Mouse (Mus musculus) midbrain, embryonic 16.5 days (tissue): ENCODE results near the gene Lyrm7. TPM values are rescaled to one million over a fixed set of nuclear protein-coding genes. Genes with fewer than 3 reads are reported as not detected.

Experiments
- ATAC-seq: fragments of 200-750 bp; cut with Nextera tagmentation; 2 replicates; pipeline ENCODE4 v1.8.0; 2017; ENCODE audit warnings: moderate TSS enrichment
- H3K27ac ChIP-seq: fragments of 300-500 bp; sonication (generic); 2 replicates; pipeline ENCODE4 v1.5.1; 2014; ENCODE audit warnings: mild to moderate bottlenecking, low read length, mixed read lengths
- H3K27me3 ChIP-seq: fragments of 300-500 bp; sonication (generic); 2 replicates; pipeline ENCODE4 v1.6.1; 2014; ENCODE audit warnings: low read depth, low read length, mixed read lengths; ENCODE audit not compliant: control insufficient read depth, insufficient read depth
- H3K36me3 ChIP-seq: fragments of 300-500 bp; sonication (generic); 2 replicates; pipeline ENCODE4 v1.6.1; 2014; ENCODE audit warnings: mild to moderate bottlenecking, low read length, moderate library complexity, mixed read lengths; ENCODE audit not compliant: control insufficient read depth, insufficient read depth
- H3K4me1 ChIP-seq: fragments of 300-500 bp; sonication (generic); 2 replicates; pipeline ENCODE4 v1.6.1; 2014; ENCODE audit warnings: mild to moderate bottlenecking, low read length, mixed read lengths; ENCODE audit not compliant: control insufficient read depth, insufficient read depth
- H3K4me2 ChIP-seq: fragments of 300-500 bp; sonication (generic); 2 replicates; pipeline ENCODE4 v1.6.1; 2014; ENCODE audit warnings: mild to moderate bottlenecking, low read length, mixed read lengths
- H3K4me3 ChIP-seq: fragments of 300-500 bp; sonication (generic); 2 replicates; pipeline ENCODE4 v1.5.1; 2014; ENCODE audit warnings: low read depth, mild to moderate bottlenecking, low read length, moderate library complexity, mixed read lengths
- H3K9ac ChIP-seq: fragments of 300-500 bp; sonication (generic); 2 replicates; pipeline ENCODE4 v1.6.1; 2014; ENCODE audit warnings: low read depth, low read length, mixed read lengths
- H3K9me3 ChIP-seq: fragments of 300-500 bp; sonication (generic); replicated peaks from 2 replicates; pipeline ENCODE4 v1.6.1; 2014; ENCODE audit warnings: mild to moderate bottlenecking, low read length, mixed read lengths; ENCODE audit not compliant: control insufficient read depth, poor library complexity, severe bottlenecking
- WGBS: fragments of 180-500 bp; shearing (Covaris S2); extraction: QIAGEN DNeasy Blood & Tissue Kit; methylation state at CpG from one replicate; pipeline ENCODE4 v1.1.7; 2014; 5-methylcytosine and 5-hydroxymethylcytosine counted together
- polyA plus RNA-seq: library from polyadenylated mRNA; unstranded; fragments of >200 nt; fragmentation: Nextera tagmentation; extraction: Ambion mirVana; gene quantifications from 2 replicates; pipeline ENCODE4 v1.2.1, GENCODE M21; 2015

Lyrm7 gene
- polyA plus RNA-seq, 1 experiment from 2014 or later = 10.5 TPM

DNA sequence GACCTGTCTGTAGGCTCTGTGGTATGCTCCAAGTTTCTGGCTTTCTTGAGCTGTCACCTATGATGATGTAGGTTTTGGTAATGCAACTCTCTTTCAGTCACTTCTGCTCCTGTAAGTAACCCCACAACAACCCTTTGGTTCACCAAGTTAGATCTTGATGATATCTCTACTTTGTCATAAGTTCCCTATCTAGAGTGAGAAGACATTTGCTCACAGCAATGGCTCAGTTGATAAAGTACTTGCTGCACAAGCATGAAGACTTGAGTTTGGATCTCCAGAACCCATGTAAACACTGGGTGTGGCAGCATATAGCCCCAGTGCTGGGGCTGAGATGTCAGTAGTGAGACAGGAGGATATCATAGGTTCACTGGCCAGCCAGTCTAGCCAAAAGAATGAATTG, 45.1 kb downstream of the Lyrm7 start:
- Histone ChIP-seq H3K4me3 (no peak overlapping the region), H3K27me3 (no peaks in the 10 kb centered on the region), H3K9ac (no peak overlapping the region), H3K9me3 (no peaks in the 10 kb centered on the region), H3K36me3 (no peaks in the 10 kb centered on the region), H3K4me1 (peaks cover 2% of the 10 kb centered on the region; the same call in 1 of the 2 replicates), H3K27ac (no peak overlapping the region), H3K4me2 (no peak overlapping the region)
- ATAC-seq = no peak

DNA sequence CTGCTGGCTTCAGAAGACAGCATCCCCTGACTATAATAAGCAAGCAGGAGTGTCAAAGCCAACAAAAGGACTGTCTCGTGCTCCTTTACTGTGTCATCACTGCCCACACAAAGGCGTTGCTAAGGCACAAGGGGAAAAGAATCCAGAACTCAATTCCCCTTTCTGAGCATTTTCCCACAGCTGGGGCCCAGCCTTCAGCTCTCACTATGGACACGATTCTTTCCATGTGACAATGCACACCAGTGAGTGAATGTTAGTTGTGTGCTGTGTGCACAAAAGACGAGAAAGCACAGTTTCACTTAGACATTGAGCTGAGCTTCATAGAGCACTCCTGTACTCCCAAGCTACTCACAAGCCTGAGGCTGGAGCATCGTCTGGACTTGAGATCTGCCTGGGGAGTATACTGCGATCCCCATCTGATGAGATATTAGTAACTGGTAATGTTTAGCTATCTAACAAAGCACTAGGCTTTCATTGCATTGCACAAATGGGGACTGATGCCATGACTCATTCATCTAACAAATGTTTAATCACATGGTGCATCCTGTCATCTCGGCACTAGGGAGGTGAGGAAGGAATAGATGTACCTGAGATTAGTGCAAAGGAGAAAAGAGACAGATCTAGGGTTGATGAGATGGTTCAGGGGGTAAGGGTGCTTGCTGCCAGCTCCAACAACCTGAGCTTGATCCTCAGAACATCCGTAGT, 47.8 kb downstream of the Lyrm7 start:
- peaks cover 2% of the 10 kb centered on the region; the same call in 1 of the 2 replicates for H3K4me1 ChIP-seq
- ATAC-seq = peak; percentile 58; the same call in 1 of the 2 replicates
- H3K36me3 ChIP-seq = no peaks in the 10 kb centered on the region
- WGBS = 19% methylated on average over 8 of the region's 8 CpGs
- no peak overlapping the region for H3K27ac ChIP-seq
- H3K4me2 ChIP-seq = no peak overlapping the region
- no peaks in the 10 kb centered on the region for H3K27me3 ChIP-seq
- H3K9me3 ChIP-seq = no peaks in the 10 kb centered on the region
- H3K4me3 ChIP-seq = no peak overlapping the region
- H3K9ac ChIP-seq = no peak overlapping the region

DNA sequence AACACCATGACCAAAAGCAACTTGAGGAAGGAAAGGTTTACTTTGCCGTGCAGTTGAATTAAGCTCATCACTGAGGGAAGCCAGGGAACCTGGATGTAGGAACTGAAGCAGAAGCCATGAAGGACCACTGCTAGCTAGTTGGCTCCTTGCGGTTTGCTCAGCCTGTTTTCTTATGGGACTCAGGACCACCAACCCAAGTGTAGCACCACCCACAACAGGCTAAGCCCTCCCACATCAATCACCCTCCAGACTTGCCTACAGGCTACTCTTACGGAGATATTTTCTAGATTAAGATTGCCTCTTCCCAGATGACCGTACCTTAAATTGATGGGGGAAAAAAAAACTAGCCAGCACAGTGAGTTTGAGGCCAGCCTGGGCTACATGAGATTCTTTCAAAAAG, 48.4 kb downstream of the Lyrm7 start:
- no peak overlapping the region for H3K27ac ChIP-seq
- no peaks in the 10 kb centered on the region for H3K36me3 ChIP-seq
- no peaks in the 10 kb centered on the region for H3K27me3 ChIP-seq
- WGBS = 26% methylated on average over 4 of the region's 4 CpGs
- no peaks in the 10 kb centered on the region for H3K9me3 ChIP-seq
- no peak overlapping the region for H3K9ac ChIP-seq
- peaks cover 2% of the 10 kb centered on the region; the same call in 1 of the 2 replicates for H3K4me1 ChIP-seq
- H3K4me2 ChIP-seq = no peak overlapping the region
- no peak for ATAC-seq
- H3K4me3 ChIP-seq = no peak overlapping the region

DNA sequence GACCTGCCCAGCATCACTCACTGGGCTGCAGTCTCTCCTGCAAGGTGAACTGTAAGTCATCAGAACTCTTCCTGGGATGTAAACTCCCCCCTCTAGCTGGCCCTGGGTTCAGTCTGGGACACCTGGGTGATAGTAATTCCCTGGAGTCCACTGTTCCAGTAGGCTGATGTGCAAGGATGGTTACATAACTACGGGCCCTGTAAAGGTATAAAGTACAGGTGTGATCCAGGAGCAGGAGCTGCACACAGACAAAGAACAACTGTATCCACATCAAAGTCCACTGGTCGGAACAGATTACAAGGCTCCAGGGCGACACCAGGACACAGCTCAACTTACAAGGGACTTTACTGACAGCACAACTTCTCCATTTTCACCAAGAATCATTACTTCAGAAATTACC, 49.7 kb downstream of the Lyrm7 start:
- H3K27me3 ChIP-seq = no peaks in the 10 kb centered on the region
- H3K4me2 ChIP-seq = no peak overlapping the region
- H3K9ac ChIP-seq = no peak overlapping the region
- 85% methylated on average over 3 of the region's 3 CpGs for WGBS
- no peak overlapping the region for H3K4me3 ChIP-seq
- no peak for ATAC-seq
- H3K4me1 ChIP-seq = peaks cover 2% of the 10 kb centered on the region; the same call in 1 of the 2 replicates
- no peaks in the 10 kb centered on the region for H3K9me3 ChIP-seq
- H3K27ac ChIP-seq = no peak overlapping the region
- no peaks in the 10 kb centered on the region for H3K36me3 ChIP-seq

DNA sequence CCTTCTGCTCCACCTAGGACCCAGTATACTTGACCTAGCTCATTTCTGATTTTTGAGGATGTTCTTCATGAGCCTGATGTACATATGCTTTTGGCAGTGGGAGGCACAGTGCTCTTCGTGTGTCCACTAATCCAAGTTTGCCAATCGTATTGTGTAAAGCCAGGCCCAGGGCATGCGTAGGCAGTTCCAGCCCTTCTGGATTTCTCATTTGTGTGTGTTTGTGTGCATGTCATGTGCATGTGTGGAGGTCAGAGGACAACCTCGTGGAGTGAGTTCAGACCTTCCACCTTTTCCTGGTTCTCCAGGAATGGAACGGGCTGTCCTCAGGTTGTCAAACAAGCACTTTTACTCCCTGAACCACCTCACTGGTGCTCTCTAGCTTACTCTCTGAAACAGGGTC, 51.1 kb downstream of the Lyrm7 start:
- WGBS = 90% methylated on average over 5 of the region's 5 CpGs
- Histone ChIP-seq H3K36me3 (no peaks in the 10 kb centered on the region), H3K4me3 (no peak overlapping the region), H3K9me3 (no peaks in the 10 kb centered on the region), H3K4me1 (peaks cover 2% of the 10 kb centered on the region; the same call in 1 of the 2 replicates), H3K9ac (no peak overlapping the region), H3K27ac (no peak overlapping the region), H3K4me2 (no peak overlapping the region), H3K27me3 (no peaks in the 10 kb centered on the region)
- no peak for ATAC-seq

DNA sequence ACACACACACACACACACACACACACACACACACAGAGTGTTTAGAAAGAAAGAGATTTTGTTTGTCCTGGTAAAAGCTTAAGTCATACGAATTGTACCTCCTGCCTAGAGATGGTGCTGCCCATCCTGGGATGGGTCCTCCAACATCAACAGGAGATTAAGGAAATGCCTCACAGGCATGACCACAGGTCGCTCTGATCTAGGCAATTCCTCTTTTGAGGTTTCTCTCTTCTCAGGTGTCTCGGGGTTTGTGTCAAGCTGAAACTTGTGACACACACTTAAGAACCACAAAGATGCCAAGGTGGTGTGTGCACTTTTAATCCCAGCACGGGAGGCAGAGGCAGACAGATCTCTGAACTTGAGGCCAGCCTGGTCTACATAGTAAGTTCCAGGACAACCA, 52.5 kb downstream of the Lyrm7 start:
- no peak overlapping the region for H3K9ac ChIP-seq
- no peak overlapping the region for H3K4me3 ChIP-seq
- H3K36me3 ChIP-seq = no peaks in the 10 kb centered on the region
- H3K27ac ChIP-seq = no peak overlapping the region
- ATAC-seq = no peak
- H3K4me2 ChIP-seq = no peak overlapping the region
- WGBS = 94% methylated on average over 4 of the region's 4 CpGs
- H3K4me1 ChIP-seq = peaks cover 2% of the 10 kb centered on the region; the same call in 1 of the 2 replicates
- no peaks in the 10 kb centered on the region for H3K9me3 ChIP-seq
- H3K27me3 ChIP-seq = no peaks in the 10 kb centered on the region

DNA sequence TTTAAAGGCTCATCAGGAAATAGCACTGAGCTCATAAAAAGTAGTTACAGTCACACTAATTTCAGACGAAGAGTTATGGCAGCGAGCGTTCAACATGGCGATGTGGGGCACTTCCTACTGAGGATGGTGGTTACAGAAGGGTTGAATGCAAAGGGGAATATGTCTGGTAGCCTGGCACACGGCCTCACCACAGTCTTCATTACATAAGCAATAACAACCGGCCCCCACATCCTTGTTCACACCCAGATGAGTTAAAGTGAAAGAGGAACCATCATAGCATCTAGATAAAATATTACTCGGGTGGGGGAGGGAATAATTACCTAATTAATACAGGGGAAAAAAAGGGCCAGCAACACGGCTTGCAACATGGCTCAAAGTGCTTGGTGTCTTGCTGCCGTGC, 53.0 kb downstream of the Lyrm7 start:
- no peaks in the 10 kb centered on the region for H3K36me3 ChIP-seq
- H3K4me1 ChIP-seq = no peaks in the 10 kb centered on the region; the same call in 1 of the 2 replicates
- no peaks in the 10 kb centered on the region for H3K9me3 ChIP-seq
- H3K4me2 ChIP-seq = no peak overlapping the region
- H3K27me3 ChIP-seq = no peaks in the 10 kb centered on the region
- no peak for ATAC-seq
- H3K27ac ChIP-seq = no peak overlapping the region
- H3K4me3 ChIP-seq = no peak overlapping the region
- H3K9ac ChIP-seq = no peak overlapping the region
- WGBS = 87% methylated on average over 9 of the region's 9 CpGs

DNA sequence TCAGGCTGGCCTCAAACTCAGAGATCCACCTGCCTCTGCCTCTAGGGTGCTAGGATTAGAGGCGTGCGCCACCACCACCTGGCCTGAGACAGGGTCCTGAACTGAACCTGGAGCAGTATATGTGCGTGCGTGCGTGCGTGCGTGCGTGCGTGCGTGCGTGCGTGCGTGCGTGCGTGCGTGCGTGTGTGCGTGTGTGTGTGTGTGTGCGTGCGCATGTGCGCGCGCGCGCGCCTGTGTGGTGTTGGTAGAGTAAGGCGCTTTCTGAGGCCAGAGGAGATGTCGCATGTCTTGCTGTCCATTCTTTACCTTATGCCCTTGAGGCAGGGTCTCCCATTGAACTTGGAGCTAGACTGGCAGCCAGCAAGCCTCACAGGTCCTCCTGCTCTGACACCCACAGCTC, 53.8 kb downstream of the Lyrm7 start:
- no peak overlapping the region for H3K27ac ChIP-seq
- no peak overlapping the region for H3K4me2 ChIP-seq
- H3K4me1 ChIP-seq = no peaks in the 10 kb centered on the region
- 84% methylated on average over 28 of the region's 28 CpGs for WGBS
- H3K36me3 ChIP-seq = no peaks in the 10 kb centered on the region
- H3K27me3 ChIP-seq = no peaks in the 10 kb centered on the region
- no peak overlapping the region for H3K9ac ChIP-seq
- no peak overlapping the region for H3K4me3 ChIP-seq
- no peak for ATAC-seq
- H3K9me3 ChIP-seq = no peaks in the 10 kb centered on the region

DNA sequence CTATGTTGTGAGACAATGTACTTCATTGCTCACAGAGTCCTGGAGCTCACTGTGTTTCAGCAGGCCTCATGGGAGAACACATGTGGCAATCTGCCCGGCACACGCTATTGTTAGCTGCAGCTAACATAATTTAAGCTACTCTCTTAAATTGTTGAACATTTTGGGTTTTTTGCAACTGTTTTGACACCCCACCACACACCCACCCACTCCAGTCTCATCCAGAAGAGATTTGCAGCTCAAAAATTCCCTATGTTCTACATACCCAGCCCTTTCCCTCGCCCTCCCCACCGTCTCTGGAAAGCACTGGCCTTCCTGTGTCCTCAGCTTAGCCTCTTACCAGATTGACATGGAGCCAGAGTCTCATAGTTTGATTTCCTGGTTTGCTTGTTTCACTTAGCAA, 55.5 kb downstream of the Lyrm7 start:
- Histone ChIP-seq H3K27ac (no peak overlapping the region), H3K27me3 (no peaks in the 10 kb centered on the region), H3K4me2 (no peak overlapping the region), H3K9ac (no peak overlapping the region), H3K4me3 (no peak overlapping the region), H3K36me3 (no peaks in the 10 kb centered on the region), H3K4me1 (no peaks in the 10 kb centered on the region), H3K9me3 (no peaks in the 10 kb centered on the region)
- WGBS = 83% methylated on average over 4 of the region's 4 CpGs
- ATAC-seq = no peak
